Mouse (Mus musculus): ENCODE data around the gene Sirt6.

GRCm38 (mm10) chr10:81642648-81643448, 15.3 kb upstream of the Sirt6 start:
- TF ChIP-seq CTCF (IDR thresholded peaks at IDR 0.05; ENCODE audit: low read depth), result no peak
- TF ChIP-seq EP300 (IDR thresholded peaks at IDR 0.05; ENCODE audit: low read depth), result no peak

All from liver, embryonic 14.5 days (tissue).